Mouse (Mus musculus): ENCODE data around the gene Mrnip. TPM values are rescaled to one million over a fixed set of nuclear protein-coding genes. Genes with fewer than 3 reads are reported as not detected.
A peak's percentile ranks its signal among the peaks of the same experiment; 100 is the strongest.

Gene Mrnip
- polyA plus RNA-seq, 1 experiment: 3.8 TPM

DNA sequence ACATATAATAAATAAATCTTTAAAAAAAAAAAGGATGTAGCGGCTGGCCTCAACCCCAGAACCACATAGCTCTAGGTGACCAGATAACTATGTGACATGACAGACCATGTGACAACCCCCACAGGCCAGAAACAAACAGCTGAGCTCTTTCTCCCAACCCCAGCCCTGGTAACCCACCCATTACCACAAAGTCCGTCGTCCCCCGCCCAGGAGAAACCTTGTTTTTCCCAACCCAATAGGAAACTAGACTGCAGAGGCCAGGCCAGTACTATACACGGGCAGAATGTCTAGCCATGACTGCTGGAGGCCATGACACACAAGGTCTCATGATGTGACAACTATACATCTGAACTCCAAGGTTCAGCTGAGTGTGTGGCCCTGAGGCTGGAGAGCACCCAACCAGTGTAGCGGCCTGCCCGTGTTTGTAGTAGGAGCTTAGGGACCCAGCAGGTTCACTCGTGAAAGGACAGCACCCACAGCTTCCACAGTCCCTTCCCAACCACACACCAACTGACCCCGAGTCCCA lies 29.1 kb downstream of the Mrnip start:
- no peaks in the 10 kb centered on the region for H3K27me3 ChIP-seq (ENCODE audit: control insufficient read depth, insufficient read depth, low read length)
- peaks cover 88% of the 10 kb centered on the region for H3K36me3 ChIP-seq (ENCODE audit: control insufficient read depth, insufficient read depth, low read length)
- 84% methylated on average over 9 of the region's 9 CpGs for WGBS
- H3K4me1 ChIP-seq (ENCODE audit: control insufficient read depth, insufficient read depth, insufficient read length, low read length): no peaks in the 10 kb centered on the region
- no peak for TF ChIP-seq CTCF (IDR thresholded peaks at IDR 0.05; ENCODE audit: extremely low read depth, insufficient read length, insufficient replicate concordance, low read depth, low read length)
- TF ChIP-seq POLR2A (IDR thresholded peaks at IDR 0.05; ENCODE audit: low read depth, low read length): no peak
- no peak overlapping the region for H3K4me3 ChIP-seq (ENCODE audit: low read depth, low read length)
- no peak overlapping the region for H3K27ac ChIP-seq (ENCODE audit: insufficient read depth, low read depth, low read length)

DNA sequence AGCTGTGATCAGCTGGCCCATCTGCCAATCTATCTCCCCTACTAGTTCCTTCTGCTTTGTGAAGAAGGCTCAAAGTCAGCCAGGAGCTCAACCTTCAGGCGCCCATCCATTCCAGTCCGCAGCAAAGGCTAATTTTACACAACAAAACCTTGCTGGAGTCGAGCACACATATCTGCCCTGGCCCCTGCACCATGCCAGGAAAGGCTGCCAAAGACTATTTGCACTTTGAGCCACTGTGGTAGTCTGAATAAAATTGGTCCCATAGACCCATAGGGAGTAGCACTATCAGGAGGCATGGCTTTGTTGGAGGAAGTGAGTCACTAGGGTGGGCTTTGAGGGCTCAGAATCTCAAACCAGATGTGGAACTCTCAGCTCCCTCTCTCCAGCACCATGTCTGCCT lies 31.2 kb downstream of the Mrnip start:
- Histone ChIP-seq H3K36me3 (ENCODE audit: control insufficient read depth, insufficient read depth, low read length) (peaks cover 72% of the 10 kb centered on the region), H3K27ac (ENCODE audit: insufficient read depth, low read depth, low read length) (no peak overlapping the region), H3K4me1 (ENCODE audit: control insufficient read depth, insufficient read depth, insufficient read length, low read length) (no peaks in the 10 kb centered on the region), H3K4me3 (ENCODE audit: low read depth, low read length) (no peak overlapping the region), H3K27me3 (ENCODE audit: control insufficient read depth, insufficient read depth, low read length) (no peaks in the 10 kb centered on the region)
- 70% methylated on average over 3 of the region's 3 CpGs for WGBS
- no peak for TF ChIP-seq CTCF (IDR thresholded peaks at IDR 0.05; ENCODE audit: extremely low read depth, insufficient read length, insufficient replicate concordance, low read depth, low read length)
- TF ChIP-seq POLR2A (IDR thresholded peaks at IDR 0.05; ENCODE audit: low read depth, low read length): no peak

DNA sequence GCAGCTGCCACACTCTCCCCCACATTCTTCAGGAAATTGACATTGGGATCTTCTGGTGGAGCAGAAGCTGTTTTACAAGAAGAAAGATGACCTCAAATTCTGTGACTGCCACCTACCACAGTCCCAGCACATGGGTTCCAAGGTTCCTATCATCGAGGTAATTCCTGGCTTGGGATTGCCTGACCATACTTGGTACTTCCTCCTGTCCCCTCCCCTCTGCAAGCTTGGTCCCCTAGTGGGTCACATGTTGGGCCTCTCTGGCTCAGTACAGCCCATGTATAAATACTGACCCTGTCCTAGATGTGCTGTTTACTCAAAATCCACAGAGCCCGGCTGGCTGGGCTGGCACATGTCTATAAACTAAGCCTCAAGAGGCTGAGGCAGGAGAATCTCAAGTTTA lies 31.8 kb downstream of the Mrnip start:
- TF ChIP-seq CTCF (IDR thresholded peaks at IDR 0.05; ENCODE audit: extremely low read depth, insufficient read length, insufficient replicate concordance, low read depth, low read length) (no peak), POLR2A (IDR thresholded peaks at IDR 0.05; ENCODE audit: low read depth, low read length) (no peak)
- no peaks in the 10 kb centered on the region for H3K4me1 ChIP-seq (ENCODE audit: control insufficient read depth, insufficient read depth, insufficient read length, low read length)
- no peak overlapping the region for H3K27ac ChIP-seq (ENCODE audit: insufficient read depth, low read depth, low read length)
- peaks cover 66% of the 10 kb centered on the region for H3K36me3 ChIP-seq (ENCODE audit: control insufficient read depth, insufficient read depth, low read length)
- WGBS: 58% methylated on average over 2 of the region's 2 CpGs
- H3K27me3 ChIP-seq (ENCODE audit: control insufficient read depth, insufficient read depth, low read length): no peaks in the 10 kb centered on the region
- H3K4me3 ChIP-seq (ENCODE audit: low read depth, low read length): no peak overlapping the region

DNA sequence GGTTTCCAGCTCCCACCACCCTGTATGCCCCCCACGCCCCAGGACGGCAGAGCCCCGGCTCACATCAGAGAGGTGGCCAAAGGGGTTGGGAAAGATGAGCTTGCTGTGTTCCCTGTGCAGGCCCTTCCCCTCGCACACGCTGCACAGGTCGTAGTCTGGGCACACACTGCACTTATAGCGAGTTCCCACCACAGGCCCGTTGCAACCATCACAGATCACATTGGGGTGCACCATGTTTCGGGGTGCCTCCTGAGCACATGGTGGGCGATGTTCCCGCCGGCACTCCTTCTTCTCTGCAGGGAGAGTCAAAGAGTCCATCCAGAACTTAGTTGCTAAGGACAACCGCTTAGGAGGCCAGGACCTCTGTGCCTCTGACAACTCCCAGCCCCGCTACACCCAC lies 33.1 kb downstream of the Mrnip start:
- WGBS: 95% methylated on average over 14 of the region's 14 CpGs
- Histone ChIP-seq H3K27ac (ENCODE audit: insufficient read depth, low read depth, low read length) (no peak overlapping the region), H3K36me3 (ENCODE audit: control insufficient read depth, insufficient read depth, low read length) (peaks cover 53% of the 10 kb centered on the region), H3K27me3 (ENCODE audit: control insufficient read depth, insufficient read depth, low read length) (no peaks in the 10 kb centered on the region), H3K4me3 (ENCODE audit: low read depth, low read length) (no peak overlapping the region), H3K4me1 (ENCODE audit: control insufficient read depth, insufficient read depth, insufficient read length, low read length) (peaks cover 5% of the 10 kb centered on the region; the same call in 1 of the 2 replicates)
- TF ChIP-seq CTCF (IDR thresholded peaks at IDR 0.05; ENCODE audit: extremely low read depth, insufficient read length, insufficient replicate concordance, low read depth, low read length): no peak

DNA sequence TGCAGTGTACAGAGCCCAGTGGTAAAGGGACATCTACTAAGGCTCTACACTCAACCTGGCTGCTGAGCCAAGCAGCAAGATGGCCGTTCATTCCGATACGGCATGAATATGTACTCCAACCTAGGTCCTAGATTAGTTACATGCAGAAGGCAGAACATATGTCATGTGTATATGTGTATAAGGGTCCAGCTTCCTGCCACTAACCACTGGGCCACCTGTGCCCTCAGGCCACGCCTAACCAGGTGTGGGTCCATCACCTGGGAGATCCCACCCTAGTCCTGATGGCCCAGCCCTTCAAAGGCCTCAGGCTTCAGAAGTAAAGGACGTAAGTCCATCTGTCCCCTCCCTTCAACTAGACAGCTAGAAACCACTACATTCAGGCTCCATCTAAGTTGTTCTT lies 33.8 kb downstream of the Mrnip start:
- H3K4me3 ChIP-seq (ENCODE audit: low read depth, low read length): no peak overlapping the region
- 94% methylated on average over 5 of the region's 5 CpGs for WGBS

DNA sequence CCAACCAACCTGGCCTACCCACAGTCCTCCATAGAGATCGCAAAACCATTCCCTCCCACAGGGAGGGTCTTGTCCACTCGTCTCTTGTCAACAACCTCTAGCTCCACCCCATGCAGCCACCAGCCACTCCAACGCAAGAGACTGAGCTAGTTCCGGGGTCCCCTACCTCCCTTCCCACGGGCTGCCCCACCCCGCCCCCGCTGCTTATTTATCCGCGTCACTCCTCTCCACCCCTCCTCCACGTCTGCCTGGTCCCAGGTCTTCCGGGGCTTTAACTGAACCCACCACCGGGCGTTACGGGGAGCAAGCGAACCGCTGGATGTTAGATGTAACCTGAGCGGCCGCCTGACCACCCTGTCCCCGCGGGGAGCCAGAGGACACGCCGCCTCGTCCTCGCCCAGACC lies 35.9 kb downstream of the Mrnip start:
- Histone ChIP-seq H3K27ac (ENCODE audit: insufficient read depth, low read depth, low read length) (peak overlapping the region; percentile 95), H3K36me3 (ENCODE audit: control insufficient read depth, insufficient read depth, low read length) (peaks cover 29% of the 10 kb centered on the region), H3K4me3 (ENCODE audit: low read depth, low read length) (peak overlapping the region; percentile 80), H3K27me3 (ENCODE audit: control insufficient read depth, insufficient read depth, low read length) (no peaks in the 10 kb centered on the region), H3K4me1 (ENCODE audit: control insufficient read depth, insufficient read depth, insufficient read length, low read length) (peaks cover 18% of the 10 kb centered on the region)
- TF ChIP-seq POLR2A (IDR thresholded peaks at IDR 0.05; ENCODE audit: low read depth, low read length): no peak; the same call in 1 of the 2 replicates
- no peak for TF ChIP-seq CTCF (IDR thresholded peaks at IDR 0.05; ENCODE audit: extremely low read depth, insufficient read length, insufficient replicate concordance, low read depth, low read length)
- WGBS: under 1% methylated on average over 24 of the region's 24 CpGs

More for the DNA sequence above, 33.8 kb downstream of the Mrnip start:
- no peaks in the 10 kb centered on the region for H3K27me3 ChIP-seq (ENCODE audit: control insufficient read depth, insufficient read depth, low read length)
- H3K36me3 ChIP-seq (ENCODE audit: control insufficient read depth, insufficient read depth, low read length): peaks cover 46% of the 10 kb centered on the region
- H3K27ac ChIP-seq (ENCODE audit: insufficient read depth, low read depth, low read length): no peak overlapping the region
- no peak for TF ChIP-seq POLR2A (IDR thresholded peaks at IDR 0.05; ENCODE audit: low read depth, low read length)
- TF ChIP-seq CTCF (IDR thresholded peaks at IDR 0.05; ENCODE audit: extremely low read depth, insufficient read length, insufficient replicate concordance, low read depth, low read length): no peak
- H3K4me1 ChIP-seq (ENCODE audit: control insufficient read depth, insufficient read depth, insufficient read length, low read length): peaks cover 12% of the 10 kb centered on the region; the same call in 1 of the 2 replicates

DNA sequence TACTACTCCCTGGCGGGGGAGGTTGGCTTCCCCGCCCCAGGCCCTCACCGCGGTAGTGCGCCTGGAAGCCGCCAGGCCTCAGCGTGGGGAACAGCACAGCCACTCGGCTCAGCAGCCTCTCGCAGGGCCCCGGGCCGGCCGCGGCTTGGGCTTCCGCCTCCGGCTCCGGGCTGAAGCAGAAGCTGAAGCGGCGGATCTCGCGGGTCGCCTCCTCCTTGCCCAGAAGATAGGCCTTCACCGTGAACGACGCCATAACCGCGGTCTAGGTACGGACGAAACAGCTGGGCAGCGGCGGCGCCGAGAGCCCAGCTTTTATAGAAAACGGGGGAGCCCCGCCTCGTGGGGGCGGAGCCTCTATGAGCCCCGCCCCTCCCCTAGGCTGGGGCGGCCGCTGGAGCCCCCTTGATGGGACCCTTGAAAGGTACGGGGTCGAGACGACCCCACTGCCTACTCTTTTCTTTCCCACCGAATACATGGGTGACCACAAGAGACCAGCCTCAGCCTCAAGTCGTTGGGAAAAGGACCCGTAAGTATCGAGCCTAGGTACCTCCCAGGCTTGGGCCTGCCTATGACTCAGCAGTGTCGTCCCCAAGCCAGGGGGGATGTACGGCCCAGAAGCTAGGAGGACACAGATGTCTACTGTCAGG lies 36.4 kb downstream of the Mrnip start, which contains the start of the genes Sqstm1 and Mgat4b:
Gene Sqstm1, minus strand, starts transcription at position 323 of the 647 bp plus-strand sequence.
Gene Mgat4b, plus strand, starts transcription at position 386 of the 647 bp plus-strand sequence.
- Histone ChIP-seq H3K27ac (ENCODE audit: insufficient read depth, low read depth, low read length) (peak within 1 kb of the TSS; percentile 95), H3K36me3 (ENCODE audit: control insufficient read depth, insufficient read depth, low read length) (peaks cover 23% of the 10 kb centered on the region), H3K4me1 (ENCODE audit: control insufficient read depth, insufficient read depth, insufficient read length, low read length) (peaks cover 18% of the 10 kb centered on the region), H3K27me3 (ENCODE audit: control insufficient read depth, insufficient read depth, low read length) (no peaks in the 10 kb centered on the region), H3K4me3 (ENCODE audit: low read depth, low read length) (peak within 1 kb of the TSS; percentile 80)
- under 1% methylated on average over 48 of the region's 48 CpGs for WGBS
- TF ChIP-seq POLR2A (IDR thresholded peaks at IDR 0.05; ENCODE audit: low read depth, low read length): peak; percentile 94
- TF ChIP-seq CTCF (IDR thresholded peaks at IDR 0.05; ENCODE audit: extremely low read depth, insufficient read length, insufficient replicate concordance, low read depth, low read length): no peak
